Mouse (Mus musculus): ENCODE measurements around the gene Svs1. TPM values are rescaled to one million over a fixed set of nuclear protein-coding genes. Genes with fewer than 3 reads are reported as not detected.
"Not testable (repeated sequence)": the region's sequence is repeated elsewhere in the genome, so short reads cannot be mapped to it uniquely, and the experiment has no call there.

Gene Svs1
- not detected in 2 replicates for polyA plus RNA-seq (2016; fragmentation: Nextera tagmentation; extraction: Ambion mirVana)

GRCm38 (mm10) chr6:48986444-48986990 is at the start of gene Svs1:
Gene Svs1 (plus strand): TSS chr6:48986861.
- Histone ChIP-seq H3K9me3 (no peaks in the 10 kb centered on the region), H3K4me3 (no peak within 1 kb of the TSS), H3K36me3 (no peaks in the 10 kb centered on the region), H3K4me2 (replicated peaks) (no peak within 1 kb of the TSS), H3K9ac (replicated peaks) (no peak within 1 kb of the TSS), H3K27me3 (no peaks in the 10 kb centered on the region), H3K27ac (replicated peaks) (no peak within 1 kb of the TSS), H3K4me1 (no peaks in the 10 kb centered on the region)
- no peak for ATAC-seq (ENCODE audit: low FRiP score, low read depth)
- 67% methylated on average over 7 of the region's 7 CpGs for WGBS

GRCm38 (mm10) chr6:48949596-48949995 is 37.1 kb upstream of the Svs1 start:
- no peak overlapping the region for H3K4me3 ChIP-seq
- H3K4me1 ChIP-seq: no peaks in the 10 kb centered on the region
- ATAC-seq (ENCODE audit: low FRiP score, low read depth): no peak
- H3K27me3 ChIP-seq: no peaks in the 10 kb centered on the region
- no peak overlapping the region for H3K4me2 ChIP-seq (replicated peaks)
- WGBS: 74% methylated on average over 2 of the region's 2 CpGs
- no peak overlapping the region for H3K9ac ChIP-seq (replicated peaks)
- no peak overlapping the region for H3K27ac ChIP-seq (replicated peaks)
- no peaks in the 10 kb centered on the region for H3K9me3 ChIP-seq
- H3K36me3 ChIP-seq: no peaks in the 10 kb centered on the region

GRCm38 (mm10) chr6:48950676-48951075 is 36.0 kb upstream of the Svs1 start:
- Histone ChIP-seq H3K27ac (replicated peaks) (no peak overlapping the region), H3K4me3 (no peak overlapping the region), H3K4me1 (no peaks in the 10 kb centered on the region), H3K36me3 (no peaks in the 10 kb centered on the region), H3K4me2 (replicated peaks) (no peak overlapping the region), H3K27me3 (no peaks in the 10 kb centered on the region), H3K9me3 (no peaks in the 10 kb centered on the region), H3K9ac (replicated peaks) (no peak overlapping the region)
- ATAC-seq (ENCODE audit: low FRiP score, low read depth): no peak
- WGBS: 84% methylated on average over 5 of the region's 5 CpGs

- no peak for ATAC-seq (ENCODE audit: low FRiP score, low read depth)
- 92% methylated on average over 6 of the region's 6 CpGs for WGBS
These were observed 35.0 kb upstream of the Svs1 start for GRCm38 (mm10) chr6:48951630-48952029.

GRCm38 (mm10) chr6:48953220-48953619 is 33.4 kb upstream of the Svs1 start:
- H3K4me2 ChIP-seq (replicated peaks): no peak overlapping the region
- H3K9me3 ChIP-seq: no peaks in the 10 kb centered on the region
- no peaks in the 10 kb centered on the region for H3K36me3 ChIP-seq
- H3K27ac ChIP-seq (replicated peaks): no peak overlapping the region
- no peak for ATAC-seq (ENCODE audit: low FRiP score, low read depth)
- no peaks in the 10 kb centered on the region for H3K4me1 ChIP-seq
- no peak overlapping the region for H3K4me3 ChIP-seq
- no peak overlapping the region for H3K9ac ChIP-seq (replicated peaks)
- no peaks in the 10 kb centered on the region for H3K27me3 ChIP-seq
- WGBS: 88% methylated on average over 5 of the region's 5 CpGs

More at GRCm38 (mm10) chr6:48951630-48952029, 35.0 kb upstream of the Svs1 start:
- no peak overlapping the region for H3K27ac ChIP-seq (replicated peaks)
- H3K4me2 ChIP-seq (replicated peaks): no peak overlapping the region
- H3K9me3 ChIP-seq: no peaks in the 10 kb centered on the region
- no peaks in the 10 kb centered on the region for H3K27me3 ChIP-seq
- no peaks in the 10 kb centered on the region for H3K4me1 ChIP-seq
- H3K9ac ChIP-seq (replicated peaks): no peak overlapping the region
- H3K36me3 ChIP-seq: no peaks in the 10 kb centered on the region
- no peak overlapping the region for H3K4me3 ChIP-seq

- Histone ChIP-seq H3K9me3 (no peaks in the 10 kb centered on the region), H3K27me3 (no peaks in the 10 kb centered on the region), H3K9ac (replicated peaks) (no peak overlapping the region), H3K4me2 (replicated peaks) (no peak overlapping the region), H3K4me1 (no peaks in the 10 kb centered on the region), H3K27ac (replicated peaks) (no peak overlapping the region), H3K36me3 (no peaks in the 10 kb centered on the region), H3K4me3 (no peak overlapping the region)
- ATAC-seq (ENCODE audit: low FRiP score, low read depth): no peak
- WGBS: 81% methylated on average over 5 of the region's 5 CpGs
These were observed 32.5 kb upstream of the Svs1 start for GRCm38 (mm10) chr6:48954211-48954610.

GRCm38 (mm10) chr6:48954946-48955345 is 31.7 kb upstream of the Svs1 start:
- H3K4me3 ChIP-seq: no peak overlapping the region
- no peaks in the 10 kb centered on the region for H3K36me3 ChIP-seq
- H3K27me3 ChIP-seq: no peaks in the 10 kb centered on the region
- WGBS: 56% methylated on average over 1 of the region's 1 CpGs
- no peaks in the 10 kb centered on the region for H3K4me1 ChIP-seq
- no peak overlapping the region for H3K4me2 ChIP-seq (replicated peaks)
- H3K9me3 ChIP-seq: no peaks in the 10 kb centered on the region
- H3K27ac ChIP-seq (replicated peaks): no peak overlapping the region
- ATAC-seq (ENCODE audit: low FRiP score, low read depth): no peak
- no peak overlapping the region for H3K9ac ChIP-seq (replicated peaks)

GRCm38 (mm10) chr6:48956785-48957184 is 29.9 kb upstream of the Svs1 start:
- no peak overlapping the region for H3K4me3 ChIP-seq
- no peak overlapping the region for H3K9ac ChIP-seq (replicated peaks)
- H3K27me3 ChIP-seq: no peaks in the 10 kb centered on the region
- no peaks in the 10 kb centered on the region for H3K4me1 ChIP-seq
- no peaks in the 10 kb centered on the region for H3K36me3 ChIP-seq
- no peak overlapping the region for H3K4me2 ChIP-seq (replicated peaks)
- WGBS: 87% methylated on average over 4 of the region's 4 CpGs
- H3K27ac ChIP-seq (replicated peaks): no peak overlapping the region
- no peak for ATAC-seq (ENCODE audit: low FRiP score, low read depth)
- no peaks in the 10 kb centered on the region for H3K9me3 ChIP-seq

- H3K4me1 ChIP-seq: no peaks in the 10 kb centered on the region
- no peaks in the 10 kb centered on the region for H3K36me3 ChIP-seq
- no peak overlapping the region for H3K4me2 ChIP-seq (replicated peaks)
- ATAC-seq (ENCODE audit: low FRiP score, low read depth): 0 out of 2 replicates have a peak, but pooled peaks have one; percentile 19
- H3K9ac ChIP-seq (replicated peaks): no peak overlapping the region
- no peaks in the 10 kb centered on the region for H3K9me3 ChIP-seq
- no peaks in the 10 kb centered on the region for H3K27me3 ChIP-seq
- H3K4me3 ChIP-seq: no peak overlapping the region
- H3K27ac ChIP-seq (replicated peaks): no peak overlapping the region
- 58% methylated on average over 1 of the region's 1 CpGs for WGBS
These were observed 28.6 kb upstream of the Svs1 start for GRCm38 (mm10) chr6:48958053-48958452.

- not testable (repeated sequence) for H3K36me3 ChIP-seq; H3K4me1 ChIP-seq; H3K9me3 ChIP-seq; H3K27me3 ChIP-seq; H3K4me3 ChIP-seq; H3K27ac ChIP-seq (replicated peaks); H3K9ac ChIP-seq (replicated peaks); ATAC-seq (ENCODE audit: low FRiP score, low read depth); H3K4me2 ChIP-seq (replicated peaks)
- WGBS: 27% methylated on average over 7 of the region's 7 CpGs
These were observed 27.5 kb upstream of the Svs1 start for GRCm38 (mm10) chr6:48959151-48959550.

- WGBS: 90% methylated on average over 5 of the region's 5 CpGs
- H3K36me3 ChIP-seq; H3K9ac ChIP-seq (replicated peaks); H3K4me3 ChIP-seq; H3K9me3 ChIP-seq; ATAC-seq (ENCODE audit: low FRiP score, low read depth); H3K27me3 ChIP-seq; H3K4me2 ChIP-seq (replicated peaks); H3K27ac ChIP-seq (replicated peaks); H3K4me1 ChIP-seq: not testable (repeated sequence)
These were observed 20.0 kb upstream of the Svs1 start for GRCm38 (mm10) chr6:48966696-48967095.

- H3K36me3 ChIP-seq: no peaks in the 10 kb centered on the region
- no peak overlapping the region for H3K9ac ChIP-seq (replicated peaks)
- no peaks in the 10 kb centered on the region for H3K9me3 ChIP-seq
- no peak for ATAC-seq (ENCODE audit: low FRiP score, low read depth)
- H3K27ac ChIP-seq (replicated peaks): no peak overlapping the region
- H3K27me3 ChIP-seq: no peaks in the 10 kb centered on the region
- no peak overlapping the region for H3K4me2 ChIP-seq (replicated peaks)
- no peaks in the 10 kb centered on the region for H3K4me1 ChIP-seq
- no peak overlapping the region for H3K4me3 ChIP-seq
These were observed 18.8 kb upstream of the Svs1 start for GRCm38 (mm10) chr6:48967868-48968267.

- no peak within 1 kb of the TSS for H3K27ac ChIP-seq (replicated peaks)
- H3K4me2 ChIP-seq (replicated peaks): no peak within 1 kb of the TSS
- H3K36me3 ChIP-seq: no peaks in the 10 kb centered on the region
- 88% methylated on average over 2 of the region's 2 CpGs for WGBS
- H3K4me3 ChIP-seq: no peak within 1 kb of the TSS
- no peaks in the 10 kb centered on the region for H3K4me1 ChIP-seq
- H3K9me3 ChIP-seq: no peaks in the 10 kb centered on the region
- no peak for ATAC-seq (ENCODE audit: low FRiP score, low read depth)
- H3K9ac ChIP-seq (replicated peaks): no peak within 1 kb of the TSS
- H3K27me3 ChIP-seq: no peaks in the 10 kb centered on the region
These were observed 12.0 kb upstream of the Svs1 start, which contains the start of gene Doxl2 for GRCm38 (mm10) chr6:48974663-48975062. Gene Doxl2 (plus strand): TSS chr6:48974963.
